Mouse (Mus musculus): ENCODE data around the gene 4930447F04Rik. TPM values are rescaled to one million over a fixed set of nuclear protein-coding genes. Genes with fewer than 3 reads are reported as not detected.

4930447F04Rik gene
- not detected for total RNA-seq (2022)

DNA sequence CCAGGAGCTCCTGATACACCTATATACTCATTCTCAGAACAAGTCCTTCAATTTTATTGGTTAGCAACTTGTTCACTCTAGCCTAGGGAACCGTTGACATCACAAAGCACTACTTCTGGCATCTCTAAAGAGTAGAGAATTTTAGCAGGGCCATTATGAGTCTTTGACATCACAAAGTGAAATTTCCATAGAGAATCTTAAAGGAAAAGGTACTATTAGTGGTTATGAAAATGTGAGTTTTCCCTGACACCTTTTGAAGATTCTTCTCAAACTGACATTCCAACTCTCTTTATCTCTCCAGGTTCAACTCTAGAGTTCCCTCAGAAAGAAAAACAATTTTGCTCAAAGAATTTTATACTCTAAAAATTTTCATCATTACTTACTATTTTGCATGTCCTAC lies at the start of gene 4930447F04Rik:
Gene 4930447F04Rik, minus strand, starts transcription at position 101 of the 400 bp plus-strand sequence.
- no peak for DNase-seq (ENCODE audit: low spot score)

All from heart, adult 8-10 months (tissue).